Mouse (Mus musculus) intestine, postnatal 0 days (tissue): Measurements from ENCODE around the gene Ggct. TPM values are rescaled to one million over a fixed set of nuclear protein-coding genes. Genes with fewer than 3 reads are reported as not detected.

ENCODE experiments used
- ATAC-seq: fragments of 200-750 bp; cut with Nextera tagmentation; 2 replicates; pipeline ENCODE4 v1.8.0; 2017; ENCODE audit warnings: mild to moderate bottlenecking, moderate TSS enrichment, moderate library complexity
- H3K27ac ChIP-seq: fragments of 300-500 bp; sonication (generic); 2 replicates; pipeline ENCODE4 v1.5.1; 2014; ENCODE audit warnings: mild to moderate bottlenecking, low read depth, low read length, moderate library complexity
- H3K27me3 ChIP-seq: fragments of 300-500 bp; sonication (generic); replicated peaks from 2 replicates; pipeline ENCODE4 v1.6.1; 2014; ENCODE audit warnings: low read length, mixed read lengths; ENCODE audit not compliant: control insufficient read depth, insufficient read depth
- H3K36me3 ChIP-seq: fragments of 300-500 bp; sonication (generic); 2 replicates; pipeline ENCODE4 v1.6.1; 2014; ENCODE audit warnings: mild to moderate bottlenecking, moderate library complexity; ENCODE audit not compliant: control insufficient read depth, insufficient read depth
- H3K4me1 ChIP-seq: fragments of 300-500 bp; sonication (generic); replicated peaks from 2 replicates; pipeline ENCODE4 v1.6.1; 2014; ENCODE audit warnings: antibody characterized with exemption, low read length, mixed read lengths; ENCODE audit not compliant: control insufficient read depth, insufficient read depth
- H3K4me2 ChIP-seq: fragments of 300-500 bp; sonication (generic); replicated peaks from 2 replicates; pipeline ENCODE4 v1.6.1; 2014; ENCODE audit warnings: low read depth, mild to moderate bottlenecking, moderate library complexity
- H3K4me3 ChIP-seq: fragments of 300-500 bp; sonication (generic); 2 replicates; pipeline ENCODE4 v1.5.1; 2014; ENCODE audit warnings: low read depth, low read length
- H3K9ac ChIP-seq: fragments of 300-500 bp; sonication (generic); 2 replicates; pipeline ENCODE4 v1.6.1; 2014; ENCODE audit warnings: mild to moderate bottlenecking, low read depth, low read length
- H3K9me3 ChIP-seq: fragments of 300-500 bp; sonication (generic); 2 replicates; pipeline ENCODE4 v1.6.1; 2016; ENCODE audit warnings: mixed run types; ENCODE audit not compliant: control insufficient read depth
- CTCF ChIP-seq: sonication (generic); IDR thresholded peaks from 2 replicates; pipeline ENCODE4 v1.5.1; 2016; ENCODE audit warnings: low read depth, mild to moderate bottlenecking, control low read depth, antibody characterized with exemption, moderate library complexity
- WGBS: fragments of 180-500 bp; shearing (Covaris S2); extraction: QIAGEN DNeasy Blood & Tissue Kit; methylation state at CpG from one replicate; pipeline ENCODE4 v1.1.7; 2014; 5-methylcytosine and 5-hydroxymethylcytosine counted together
- polyA plus RNA-seq: library from polyadenylated mRNA; unstranded; fragments of >200 nt; fragmentation: Nextera tagmentation; extraction: Ambion mirVana; gene quantifications from 2 replicates; pipeline ENCODE4 v1.2.1, GENCODE M21; 2015

Ggct gene
- 19.7 and 25.5 TPM in 2 replicates for polyA plus RNA-seq

- H3K27me3 ChIP-seq: no peaks in the 10 kb centered on the region
- no peak within 1 kb of the TSS; the same call in 1 of the 2 replicates for H3K27ac ChIP-seq
- peak; percentile 80 for TF ChIP-seq CTCF
- H3K4me3 ChIP-seq: peak within 1 kb of the TSS; percentile 48
- 0 out of 2 replicates have a peak, but pooled peaks cover 4% of the 10 kb centered on the region for H3K4me1 ChIP-seq
- WGBS: under 1% methylated on average over 41 of the region's 41 CpGs
- peak; percentile 100 for ATAC-seq
- H3K9ac ChIP-seq: peak within 1 kb of the TSS; percentile 34
- no peaks in the 10 kb centered on the region for H3K9me3 ChIP-seq
- H3K4me2 ChIP-seq: peak within 1 kb of the TSS; percentile 84
- H3K36me3 ChIP-seq: no peaks in the 10 kb centered on the region
These were observed at the start of gene Ggct for GRCm38 (mm10) chr6:54992734-54993260. Ggct (minus strand) TSS chr6:54992950.

- Histone ChIP-seq H3K4me2 (no peak overlapping the region), H3K27ac (no peak overlapping the region), H3K4me1 (0 out of 2 replicates have a peak, but pooled peaks cover 7% of the 10 kb centered on the region), H3K27me3 (no peaks in the 10 kb centered on the region), H3K4me3 (no peak overlapping the region), H3K9ac (no peak overlapping the region), H3K9me3 (no peaks in the 10 kb centered on the region), H3K36me3 (no peaks in the 10 kb centered on the region)
- no peak for ATAC-seq
- 66% methylated on average over 1 of the region's 1 CpGs for WGBS
- TF ChIP-seq CTCF: no peak
These were observed 47.3 kb upstream of the Ggct start for GRCm38 (mm10) chr6:55040031-55040430.

GRCm38 (mm10) chr6:55039446-55039783, 46.7 kb upstream of the Ggct start:
- Histone ChIP-seq H3K27ac (no peak overlapping the region), H3K9ac (no peak overlapping the region), H3K4me2 (peak overlapping the region; percentile 91; the same call in 1 of the 2 replicates), H3K36me3 (no peaks in the 10 kb centered on the region), H3K4me3 (no peak overlapping the region; the same call in 1 of the 2 replicates), H3K9me3 (no peaks in the 10 kb centered on the region), H3K4me1 (0 out of 2 replicates have a peak, but pooled peaks cover 7% of the 10 kb centered on the region), H3K27me3 (no peaks in the 10 kb centered on the region)
- ATAC-seq: no peak
- no peak for TF ChIP-seq CTCF
- whole genome bisulfite sequencing: 74% methylated on average over 6 of the region's 6 CpGs

GRCm38 (mm10) chr6:55038671-55039445, 46.1 kb upstream of the Ggct start:
- H3K9ac ChIP-seq: peak overlapping the region; percentile 93
- peak overlapping the region; percentile 92 for H3K27ac ChIP-seq
- 0 out of 2 replicates have a peak, but pooled peaks cover 7% of the 10 kb centered on the region for H3K4me1 ChIP-seq
- no peaks in the 10 kb centered on the region for H3K27me3 ChIP-seq
- no peaks in the 10 kb centered on the region for H3K36me3 ChIP-seq
- ATAC-seq: 0 out of 2 replicates have a peak, but pooled peaks have one; percentile 23
- no peaks in the 10 kb centered on the region for H3K9me3 ChIP-seq
- peak overlapping the region; percentile 91 for H3K4me2 ChIP-seq
- TF ChIP-seq CTCF: no peak
- H3K4me3 ChIP-seq: peak overlapping the region; percentile 96
- 1% methylated on average over 12 of the region's 12 CpGs for WGBS

GRCm38 (mm10) chr6:55037799-55038670, 45.3 kb upstream of the Ggct start, which contains the start of gene Gars:
Gars (plus strand) TSS chr6:55038007.
- Histone ChIP-seq H3K27ac (peak within 1 kb of the TSS; percentile 92), H3K9ac (peak within 1 kb of the TSS; percentile 93), H3K4me2 (peak within 1 kb of the TSS; percentile 91), H3K4me1 (0 out of 2 replicates have a peak, but pooled peaks cover 3% of the 10 kb centered on the region), H3K9me3 (no peaks in the 10 kb centered on the region), H3K36me3 (no peaks in the 10 kb centered on the region), H3K27me3 (no peaks in the 10 kb centered on the region), H3K4me3 (peak within 1 kb of the TSS; percentile 96)
- peak; percentile 49 for TF ChIP-seq CTCF
- ATAC-seq: peak; percentile 95
- under 1% methylated on average over 87 of the region's 87 CpGs for WGBS
